Mouse (Mus musculus): Measurements from ENCODE around the gene Atp8b4. TPM values are rescaled to one million over a fixed set of nuclear protein-coding genes. Genes with fewer than 3 reads are reported as not detected.

The Atp8b4 gene
- polyA plus RNA-seq, 1 experiment from 2014 or later, result 0.18 TPM

GRCm38 (mm10) chr2:126429282-126429681 lies 71.2 kb downstream of the Atp8b4 start:
- H3K27ac ChIP-seq (ENCODE audit: low read depth, low read length), result no peak overlapping the region
- no peak overlapping the region for H3K4me3 ChIP-seq (ENCODE audit: low read length)
- H3K4me1 ChIP-seq (ENCODE audit: control insufficient read depth, insufficient read depth, low read length), result no peaks in the 10 kb centered on the region
- H3K36me3 ChIP-seq (ENCODE audit: control insufficient read depth, insufficient read depth, low read length), result no peaks in the 10 kb centered on the region
- no peaks in the 10 kb centered on the region for H3K27me3 ChIP-seq (ENCODE audit: control insufficient read depth, insufficient read depth, low read length)
- H3K4me2 ChIP-seq (replicated peaks; ENCODE audit: low read depth, low read length), result no peak overlapping the region
- ATAC-seq (ENCODE audit: low FRiP score, low TSS enrichment), result peak; percentile 81
- no peak overlapping the region for H3K9ac ChIP-seq (ENCODE audit: low read depth, low read length)
- no peaks in the 10 kb centered on the region for H3K9me3 ChIP-seq (ENCODE audit: control insufficient read depth, low read length)
- 11% methylated on average over 3 of the region's 3 CpGs for WGBS

GRCm38 (mm10) chr2:126425223-126425622 lies 75.3 kb downstream of the Atp8b4 start:
- H3K9me3 ChIP-seq (ENCODE audit: control insufficient read depth, low read length), result no peaks in the 10 kb centered on the region
- H3K4me3 ChIP-seq (ENCODE audit: low read length), result no peak overlapping the region
- H3K36me3 ChIP-seq (ENCODE audit: control insufficient read depth, insufficient read depth, low read length), result no peaks in the 10 kb centered on the region
- H3K9ac ChIP-seq (ENCODE audit: low read depth, low read length), result no peak overlapping the region
- ATAC-seq (ENCODE audit: low FRiP score, low TSS enrichment), result no peak
- WGBS, result 76% methylated on average over 3 of the region's 3 CpGs
- H3K4me1 ChIP-seq (ENCODE audit: control insufficient read depth, insufficient read depth, low read length), result no peaks in the 10 kb centered on the region
- no peaks in the 10 kb centered on the region for H3K27me3 ChIP-seq (ENCODE audit: control insufficient read depth, insufficient read depth, low read length)
- no peak overlapping the region for H3K27ac ChIP-seq (ENCODE audit: low read depth, low read length)
- H3K4me2 ChIP-seq (replicated peaks; ENCODE audit: low read depth, low read length), result no peak overlapping the region

GRCm38 (mm10) chr2:126424714-126425113 lies 75.8 kb downstream of the Atp8b4 start:
- H3K4me2 ChIP-seq (replicated peaks; ENCODE audit: low read depth, low read length), result no peak overlapping the region
- 81% methylated on average over 8 of the region's 8 CpGs for WGBS
- no peak for ATAC-seq (ENCODE audit: low FRiP score, low TSS enrichment)
- H3K9me3 ChIP-seq (ENCODE audit: control insufficient read depth, low read length), result no peaks in the 10 kb centered on the region
- no peaks in the 10 kb centered on the region for H3K27me3 ChIP-seq (ENCODE audit: control insufficient read depth, insufficient read depth, low read length)
- H3K4me1 ChIP-seq (ENCODE audit: control insufficient read depth, insufficient read depth, low read length), result no peaks in the 10 kb centered on the region
- H3K27ac ChIP-seq (ENCODE audit: low read depth, low read length), result no peak overlapping the region
- H3K36me3 ChIP-seq (ENCODE audit: control insufficient read depth, insufficient read depth, low read length), result no peaks in the 10 kb centered on the region
- H3K9ac ChIP-seq (ENCODE audit: low read depth, low read length), result no peak overlapping the region
- no peak overlapping the region for H3K4me3 ChIP-seq (ENCODE audit: low read length)

- H3K27ac ChIP-seq (ENCODE audit: low read depth, low read length), result no peak overlapping the region
- WGBS, result 88% methylated on average over 2 of the region's 2 CpGs
- no peaks in the 10 kb centered on the region for H3K9me3 ChIP-seq (ENCODE audit: control insufficient read depth, low read length)
Observed at GRCm38 (mm10) chr2:126420901-126421300, 79.6 kb downstream of the Atp8b4 start.

GRCm38 (mm10) chr2:126418916-126419315 lies 81.6 kb downstream of the Atp8b4 start:
- no peaks in the 10 kb centered on the region for H3K9me3 ChIP-seq (ENCODE audit: control insufficient read depth, low read length)
- H3K4me3 ChIP-seq (ENCODE audit: low read length), result no peak overlapping the region
- no peak overlapping the region for H3K4me2 ChIP-seq (replicated peaks; ENCODE audit: low read depth, low read length)
- H3K9ac ChIP-seq (ENCODE audit: low read depth, low read length), result no peak overlapping the region
- H3K27me3 ChIP-seq (ENCODE audit: control insufficient read depth, insufficient read depth, low read length), result no peaks in the 10 kb centered on the region
- H3K36me3 ChIP-seq (ENCODE audit: control insufficient read depth, insufficient read depth, low read length), result no peaks in the 10 kb centered on the region
- ATAC-seq (ENCODE audit: low FRiP score, low TSS enrichment), result no peak
- WGBS, result 92% methylated on average over 3 of the region's 3 CpGs
- H3K27ac ChIP-seq (ENCODE audit: low read depth, low read length), result no peak overlapping the region
- no peaks in the 10 kb centered on the region for H3K4me1 ChIP-seq (ENCODE audit: control insufficient read depth, insufficient read depth, low read length)

More at GRCm38 (mm10) chr2:126420901-126421300, 79.6 kb downstream of the Atp8b4 start:
- Histone ChIP-seq H3K27me3 (ENCODE audit: control insufficient read depth, insufficient read depth, low read length) (no peaks in the 10 kb centered on the region), H3K36me3 (ENCODE audit: control insufficient read depth, insufficient read depth, low read length) (no peaks in the 10 kb centered on the region), H3K4me2 (replicated peaks; ENCODE audit: low read depth, low read length) (no peak overlapping the region), H3K9ac (ENCODE audit: low read depth, low read length) (no peak overlapping the region), H3K4me3 (ENCODE audit: low read length) (no peak overlapping the region), H3K4me1 (ENCODE audit: control insufficient read depth, insufficient read depth, low read length) (no peaks in the 10 kb centered on the region)
- no peak for ATAC-seq (ENCODE audit: low FRiP score, low TSS enrichment)

GRCm38 (mm10) chr2:126416772-126417171 lies 83.7 kb downstream of the Atp8b4 start:
- WGBS, result 63% methylated on average over 2 of the region's 2 CpGs
- Histone ChIP-seq H3K4me2 (replicated peaks; ENCODE audit: low read depth, low read length) (no peak overlapping the region), H3K4me1 (ENCODE audit: control insufficient read depth, insufficient read depth, low read length) (no peaks in the 10 kb centered on the region), H3K4me3 (ENCODE audit: low read length) (no peak overlapping the region), H3K9ac (ENCODE audit: low read depth, low read length) (no peak overlapping the region), H3K9me3 (ENCODE audit: control insufficient read depth, low read length) (no peaks in the 10 kb centered on the region), H3K36me3 (ENCODE audit: control insufficient read depth, insufficient read depth, low read length) (no peaks in the 10 kb centered on the region), H3K27ac (ENCODE audit: low read depth, low read length) (no peak overlapping the region), H3K27me3 (ENCODE audit: control insufficient read depth, insufficient read depth, low read length) (no peaks in the 10 kb centered on the region)
- no peak for ATAC-seq (ENCODE audit: low FRiP score, low TSS enrichment)

GRCm38 (mm10) chr2:126415981-126416380 lies 84.5 kb downstream of the Atp8b4 start:
- no peak overlapping the region for H3K4me3 ChIP-seq (ENCODE audit: low read length)
- no peak overlapping the region for H3K27ac ChIP-seq (ENCODE audit: low read depth, low read length)
- ATAC-seq (ENCODE audit: low FRiP score, low TSS enrichment), result no peak
- H3K4me2 ChIP-seq (replicated peaks; ENCODE audit: low read depth, low read length), result no peak overlapping the region
- no peaks in the 10 kb centered on the region for H3K36me3 ChIP-seq (ENCODE audit: control insufficient read depth, insufficient read depth, low read length)
- H3K27me3 ChIP-seq (ENCODE audit: control insufficient read depth, insufficient read depth, low read length), result no peaks in the 10 kb centered on the region
- 49% methylated on average over 4 of the region's 4 CpGs for WGBS
- no peaks in the 10 kb centered on the region for H3K9me3 ChIP-seq (ENCODE audit: control insufficient read depth, low read length)
- H3K4me1 ChIP-seq (ENCODE audit: control insufficient read depth, insufficient read depth, low read length), result no peaks in the 10 kb centered on the region
- H3K9ac ChIP-seq (ENCODE audit: low read depth, low read length), result no peak overlapping the region

GRCm38 (mm10) chr2:126412759-126413158 lies 87.7 kb downstream of the Atp8b4 start:
- Histone ChIP-seq H3K9ac (ENCODE audit: low read depth, low read length) (no peak overlapping the region), H3K36me3 (ENCODE audit: control insufficient read depth, insufficient read depth, low read length) (no peaks in the 10 kb centered on the region), H3K27ac (ENCODE audit: low read depth, low read length) (no peak overlapping the region), H3K27me3 (ENCODE audit: control insufficient read depth, insufficient read depth, low read length) (no peaks in the 10 kb centered on the region), H3K4me2 (replicated peaks; ENCODE audit: low read depth, low read length) (no peak overlapping the region), H3K4me3 (ENCODE audit: low read length) (no peak overlapping the region), H3K4me1 (ENCODE audit: control insufficient read depth, insufficient read depth, low read length) (no peaks in the 10 kb centered on the region), H3K9me3 (ENCODE audit: control insufficient read depth, low read length) (no peaks in the 10 kb centered on the region)
- no peak for ATAC-seq (ENCODE audit: low FRiP score, low TSS enrichment)

- 87% methylated on average over 2 of the region's 2 CpGs for WGBS
- H3K4me2 ChIP-seq (replicated peaks; ENCODE audit: low read depth, low read length), result no peak overlapping the region
- H3K27me3 ChIP-seq (ENCODE audit: control insufficient read depth, insufficient read depth, low read length), result no peaks in the 10 kb centered on the region
- no peak overlapping the region for H3K4me3 ChIP-seq (ENCODE audit: low read length)
- no peaks in the 10 kb centered on the region for H3K4me1 ChIP-seq (ENCODE audit: control insufficient read depth, insufficient read depth, low read length)
- no peaks in the 10 kb centered on the region for H3K36me3 ChIP-seq (ENCODE audit: control insufficient read depth, insufficient read depth, low read length)
- no peak overlapping the region for H3K9ac ChIP-seq (ENCODE audit: low read depth, low read length)
- no peak for ATAC-seq (ENCODE audit: low FRiP score, low TSS enrichment)
- no peak overlapping the region for H3K27ac ChIP-seq (ENCODE audit: low read depth, low read length)
- no peaks in the 10 kb centered on the region for H3K9me3 ChIP-seq (ENCODE audit: control insufficient read depth, low read length)
Observed at GRCm38 (mm10) chr2:126399454-126399853, 101.0 kb downstream of the Atp8b4 start.

GRCm38 (mm10) chr2:126399017-126399416 lies 101.5 kb downstream of the Atp8b4 start:
- no peak overlapping the region for H3K9ac ChIP-seq (ENCODE audit: low read depth, low read length)
- no peak overlapping the region for H3K4me3 ChIP-seq (ENCODE audit: low read length)
- no peak for ATAC-seq (ENCODE audit: low FRiP score, low TSS enrichment)
- H3K27ac ChIP-seq (ENCODE audit: low read depth, low read length), result no peak overlapping the region
- no peak overlapping the region for H3K4me2 ChIP-seq (replicated peaks; ENCODE audit: low read depth, low read length)
- no peaks in the 10 kb centered on the region for H3K4me1 ChIP-seq (ENCODE audit: control insufficient read depth, insufficient read depth, low read length)
- no peaks in the 10 kb centered on the region for H3K27me3 ChIP-seq (ENCODE audit: control insufficient read depth, insufficient read depth, low read length)
- H3K9me3 ChIP-seq (ENCODE audit: control insufficient read depth, low read length), result no peaks in the 10 kb centered on the region
- WGBS, result 77% methylated on average over 2 of the region's 2 CpGs
- no peaks in the 10 kb centered on the region for H3K36me3 ChIP-seq (ENCODE audit: control insufficient read depth, insufficient read depth, low read length)

Measured in kidney, embryonic 14.5 days (tissue).